Mouse (Mus musculus) thymus, adult 2 months (tissue): ENCODE measurements around the gene Gm20765. TPM values are rescaled to one million over a fixed set of nuclear protein-coding genes. Genes with fewer than 3 reads are reported as not detected.

Experiments
- DNase-seq: peaks from one replicate; pipeline ENCODE4 v3.0.0; 2021
- H3K27ac ChIP-seq: fragments of 200-500 bp; 2 replicates; pipeline ENCODE4 v1.5.1; 2012; ENCODE audit warnings: low read length, control low read depth; ENCODE audit not compliant: control insufficient read depth, insufficient read depth
- H3K27me3 ChIP-seq: fragments of 200-500 bp; 2 replicates; pipeline ENCODE4 v1.6.1; 2012; ENCODE audit warnings: mild to moderate bottlenecking, low read length, moderate library complexity, mixed read lengths; ENCODE audit not compliant: control insufficient read depth, insufficient read depth
- H3K36me3 ChIP-seq: fragments of 200-500 bp; 2 replicates; pipeline ENCODE4 v1.6.1; 2012; ENCODE audit warnings: mild to moderate bottlenecking, low read length, moderate library complexity; ENCODE audit not compliant: control insufficient read depth, insufficient read depth
- H3K4me1 ChIP-seq: fragments of 200-500 bp; replicated peaks from 2 replicates; pipeline ENCODE4 v1.6.1; 2012; ENCODE audit warnings: low read length; ENCODE audit not compliant: control insufficient read depth, insufficient read depth
- H3K4me3 ChIP-seq: fragments of 200-500 bp; 2 replicates; pipeline ENCODE4 v1.5.1; 2012; ENCODE audit warnings: mild to moderate bottlenecking, low read length, control low read depth, moderate library complexity; ENCODE audit not compliant: control insufficient read depth, insufficient read depth
- CTCF ChIP-seq: fragments of 200-500 bp; IDR thresholded peaks from 2 replicates; pipeline ENCODE4 v1.5.1; 2012; ENCODE audit warnings: mild to moderate bottlenecking, control low read depth, low read length, moderate library complexity, borderline replicate concordance; ENCODE audit not compliant: control insufficient read depth, poor library complexity, insufficient read depth; ENCODE audit errors: extremely low read depth
- POLR2A ChIP-seq: fragments of 200-500 bp; IDR thresholded peaks from 2 replicates; pipeline ENCODE4 v1.6.1; 2012; ENCODE audit warnings: mild to moderate bottlenecking, low read length, control low read depth, moderate library complexity; ENCODE audit not compliant: control insufficient read depth, poor library complexity, insufficient read depth; ENCODE audit errors: extremely low read depth
- WGBS: fragments of 180-500 bp; shearing (Covaris S2); methylation state at CpG from one replicate; pipeline ENCODE4 v1.1.7; 2018; 5-methylcytosine and 5-hydroxymethylcytosine counted together
- polyA plus RNA-seq: library from polyadenylated mRNA; depleted of rRNA; stranded (reverse); fragments of >200 nt; gene quantifications from 2 replicates; pipeline ENCODE4 v1.2.3, GENCODE M21; 2012; rRNA removed

Gene Gm20765
- polyA plus RNA-seq, 1 experiment: not detected

- no peaks in the 10 kb centered on the region for H3K27me3 ChIP-seq
Measured at GRCm38 (mm10) chr10:104210268-104210990, 25.1 kb downstream of the Gm20765 start.

GRCm38 (mm10) chr10:104214527-104214926 lies 29.2 kb downstream of the Gm20765 start:
- no peak for TF ChIP-seq CTCF
- no peak for TF ChIP-seq POLR2A
- Histone ChIP-seq H3K27me3 (no peaks in the 10 kb centered on the region), H3K4me3 (no peak overlapping the region), H3K4me1 (no peaks in the 10 kb centered on the region), H3K27ac (no peak overlapping the region), H3K36me3 (no peaks in the 10 kb centered on the region)
- no peak for DNase-seq
- 94% methylated on average over 5 of the region's 5 CpGs for WGBS

More at GRCm38 (mm10) chr10:104210268-104210990, 25.1 kb downstream of the Gm20765 start:
- TF ChIP-seq POLR2A (no peak), CTCF (no peak)
- H3K27ac ChIP-seq: no peak overlapping the region
- no peak overlapping the region for H3K4me3 ChIP-seq
- DNase-seq: no peak
- WGBS: 89% methylated on average over 3 of the region's 3 CpGs
- H3K36me3 ChIP-seq: no peaks in the 10 kb centered on the region
- H3K4me1 ChIP-seq: no peaks in the 10 kb centered on the region

- WGBS: 91% methylated on average over 6 of the region's 6 CpGs
- Histone ChIP-seq H3K4me1 (no peaks in the 10 kb centered on the region), H3K27ac (no peak overlapping the region), H3K36me3 (no peaks in the 10 kb centered on the region), H3K4me3 (no peak overlapping the region), H3K27me3 (no peaks in the 10 kb centered on the region)
- no peak for TF ChIP-seq POLR2A
- no peak for DNase-seq
Measured at GRCm38 (mm10) chr10:104220303-104221021, 35.1 kb downstream of the Gm20765 start.

Other genes with a start within 250 kb of the Gm20765 start
- gene Gm21293, start 42.5 kb upstream of the Gm20765 start, polyA plus RNA-seq: not detected in 2 replicates
- not detected in 2 replicates for gene Gm6763, start 34.0 kb upstream of the Gm20765 start, polyA plus RNA-seq
- not detected in 2 replicates for gene Gm8764, start 25.5 kb upstream of the Gm20765 start, polyA plus RNA-seq
- gene Gm21304, start 17.0 kb upstream of the Gm20765 start, polyA plus RNA-seq: not detected in 2 replicates
- gene Gm21312, start 8.5 kb upstream of the Gm20765 start, polyA plus RNA-seq: not detected in 2 replicates
- not detected in 2 replicates for gene Gm4340, start 8.5 kb downstream of the Gm20765 start, polyA plus RNA-seq